Mouse (Mus musculus) macrophage (primary cell): Measurements from ENCODE around the gene Myo5a. TPM values are rescaled to one million over a fixed set of nuclear protein-coding genes. Genes with fewer than 3 reads are reported as not detected.
A peak's percentile ranks its signal among the peaks of the same experiment; 100 is the strongest.

ENCODE experiments used
- H3K27ac ChIP-seq: fragments of 350-480 bp; formaldehyde crosslinking; 2 replicates; pipeline ENCODE4 v1.9.0; 2021
- H3K36me3 ChIP-seq: fragments of 350-480 bp; formaldehyde crosslinking; 2 replicates; pipeline ENCODE4 v1.9.0; 2021; ENCODE audit errors: inconsistent target
- H3K4me3 ChIP-seq: fragments of 350-480 bp; formaldehyde crosslinking; 2 replicates; pipeline ENCODE4 v1.9.0; 2021; ENCODE audit errors: inconsistent target
- H3K79me2 ChIP-seq: fragments of 350-480 bp; formaldehyde crosslinking; 2 replicates; pipeline ENCODE4 v1.9.0; 2021; ENCODE audit errors: inconsistent target
- WGBS: methylation state at CpG from one replicate; pipeline ENCODE4 v1.1.7; 2026; ENCODE audit warnings: inconsistent platforms; ENCODE audit not compliant: missing documents; 5-methylcytosine and 5-hydroxymethylcytosine counted together
- polyA plus RNA-seq: library from polyadenylated mRNA; stranded (reverse); fragments of 250-400 nt; gene quantifications from 3 replicates; pipeline ENCODE4 v1.2.4, GENCODE M21; 2018; ENCODE audit warnings: inconsistent platforms
- total RNA-seq, 78 experiments: library from RNA; depleted of rRNA; stranded (reverse); fragments of 250-400 nt; gene quantifications; 1 replicate in 9 of 78; 2 replicates in 24 of 78; 3 replicates in 43 of 78; 4 replicates in 2 of 78; pipeline ENCODE4 v1.2.4; 2018; ENCODE audit warnings: inconsistent platforms in 56 of 78

Gene Myo5a
- total RNA-seq (2018; cell fraction: chromatin; rRNA removed), result 1,000 to 10,000 TPM in 14 of 26 experiments, 100 to 1,000 TPM in 12; 274 to 2,515 (median 1,017) TPM
- 100 to 1,000 TPM; 215 to 918 (median 488) TPM for total RNA-seq (2018; cell fraction: cytosol; rRNA removed)
- total RNA-seq (2018; cell fraction: nucleus; rRNA removed), result 1,000 to 10,000 TPM in 7 of 26 experiments, 100 to 1,000 TPM in 19; 243 to 1,634 (median 599) TPM
- polyA plus RNA-seq, result 290 to 945 TPM (median 467 TPM) in 3 replicates

GRCm38 (mm10) chr9:75070457-75071028, at the start of gene Myo5a:
Gene Myo5a (plus strand): TSS chr9:75071015.
- Histone ChIP-seq H3K4me3 (peak within 1 kb of the TSS; percentile 98), H3K27ac (peak within 1 kb of the TSS; percentile 97), H3K79me2 (peaks cover 41% of the 10 kb centered on the region), H3K36me3 (no peaks in the 10 kb centered on the region)
- 33% methylated on average over 23 of the region's 23 CpGs for WGBS

GRCm38 (mm10) chr9:75022546-75022945, 48.3 kb upstream of the Myo5a start:
- WGBS, result 96% methylated on average over 6 of the region's 7 CpGs
- Histone ChIP-seq H3K36me3 (peaks cover 46% of the 10 kb centered on the region; the same call in 1 of the 2 replicates), H3K27ac (no peak overlapping the region), H3K4me3 (no peak overlapping the region), H3K79me2 (no peaks in the 10 kb centered on the region)

- Histone ChIP-seq H3K36me3 (peaks cover 46% of the 10 kb centered on the region; the same call in 1 of the 2 replicates), H3K4me3 (no peak overlapping the region), H3K27ac (no peak overlapping the region), H3K79me2 (no peaks in the 10 kb centered on the region)
- WGBS, result 100% methylated on average over 4 of the region's 5 CpGs
Measured at GRCm38 (mm10) chr9:75023150-75023894, 47.5 kb upstream of the Myo5a start.

- Histone ChIP-seq H3K4me3 (no peak overlapping the region), H3K36me3 (peaks cover 40% of the 10 kb centered on the region; the same call in 1 of the 2 replicates), H3K27ac (no peak overlapping the region), H3K79me2 (no peaks in the 10 kb centered on the region)
- WGBS, result 93% methylated on average over 7 of the region's 7 CpGs
Measured at GRCm38 (mm10) chr9:75024089-75024488, 46.7 kb upstream of the Myo5a start.

GRCm38 (mm10) chr9:75025689-75026088, 45.1 kb upstream of the Myo5a start:
- 91% methylated on average over 6 of the region's 6 CpGs for WGBS
- no peak overlapping the region for H3K27ac ChIP-seq
- peaks cover 25% of the 10 kb centered on the region; the same call in 1 of the 2 replicates for H3K36me3 ChIP-seq
- no peak overlapping the region for H3K4me3 ChIP-seq
- H3K79me2 ChIP-seq, result no peaks in the 10 kb centered on the region

- WGBS, result 85% methylated on average over 1 of the region's 1 CpGs
- no peak overlapping the region for H3K27ac ChIP-seq
- H3K36me3 ChIP-seq, result peaks cover 13% of the 10 kb centered on the region
- no peaks in the 10 kb centered on the region for H3K79me2 ChIP-seq
- H3K4me3 ChIP-seq, result no peak overlapping the region
Measured at GRCm38 (mm10) chr9:75032408-75032807, 38.4 kb upstream of the Myo5a start.

- WGBS, result 55% methylated on average over 7 of the region's 7 CpGs
- Histone ChIP-seq H3K27ac (no peak overlapping the region), H3K36me3 (peaks cover 13% of the 10 kb centered on the region), H3K4me3 (no peak overlapping the region), H3K79me2 (peaks cover 1% of the 10 kb centered on the region; the same call in 1 of the 2 replicates)
Measured at GRCm38 (mm10) chr9:75033141-75033540, 37.7 kb upstream of the Myo5a start.

- peaks cover 17% of the 10 kb centered on the region for H3K79me2 ChIP-seq
- H3K36me3 ChIP-seq, result peaks cover 13% of the 10 kb centered on the region
- H3K4me3 ChIP-seq, result no peak overlapping the region
- H3K27ac ChIP-seq, result no peak overlapping the region
- WGBS, result 80% methylated on average over 1 of the region's 1 CpGs
Measured at GRCm38 (mm10) chr9:75034691-75035090, 36.1 kb upstream of the Myo5a start.

GRCm38 (mm10) chr9:75035944-75036343, 34.9 kb upstream of the Myo5a start:
- Histone ChIP-seq H3K4me3 (no peak overlapping the region), H3K36me3 (peaks cover 13% of the 10 kb centered on the region), H3K79me2 (peaks cover 29% of the 10 kb centered on the region), H3K27ac (no peak overlapping the region)
- 76% methylated on average over 4 of the region's 4 CpGs for WGBS

- peaks cover 47% of the 10 kb centered on the region for H3K79me2 ChIP-seq
- H3K4me3 ChIP-seq, result peak within 1 kb of the TSS; percentile 74
- WGBS, result under 1% methylated on average over 71 of the region's 73 CpGs
- 0 out of 2 replicates have a peak within 1 kb of the TSS, but pooled peaks have one; percentile 2 for H3K27ac ChIP-seq
- H3K36me3 ChIP-seq, result no peaks in the 10 kb centered on the region
Measured at GRCm38 (mm10) chr9:75037451-75038356, 33.1 kb upstream of the Myo5a start, which contains the start of gene Arpp19. Gene Arpp19 (plus strand): TSS chr9:75037614.

GRCm38 (mm10) chr9:75038357-75038688, 32.5 kb upstream of the Myo5a start:
- H3K36me3 ChIP-seq, result no peaks in the 10 kb centered on the region
- H3K4me3 ChIP-seq, result peak overlapping the region; percentile 74
- peaks cover 53% of the 10 kb centered on the region for H3K79me2 ChIP-seq
- 0 out of 2 replicates have a peak overlapping the region, but pooled peaks have one; percentile 2 for H3K27ac ChIP-seq
- 5% methylated on average over 10 of the region's 10 CpGs for WGBS

GRCm38 (mm10) chr9:75040566-75040965, 30.2 kb upstream of the Myo5a start:
- Histone ChIP-seq H3K27ac (no peak overlapping the region), H3K36me3 (no peaks in the 10 kb centered on the region), H3K4me3 (no peak overlapping the region), H3K79me2 (peaks cover 75% of the 10 kb centered on the region)
- 78% methylated on average over 2 of the region's 2 CpGs for WGBS

GRCm38 (mm10) chr9:75041840-75042525, 28.8 kb upstream of the Myo5a start:
- Histone ChIP-seq H3K27ac (no peak overlapping the region), H3K79me2 (peaks cover 90% of the 10 kb centered on the region), H3K36me3 (0 out of 2 replicates have a peak, but pooled peaks cover 5% of the 10 kb centered on the region), H3K4me3 (no peak overlapping the region)
- 91% methylated on average over 2 of the region's 2 CpGs for WGBS
